Mouse (Mus musculus) cerebellum, adult 2 months (tissue): Measurements from ENCODE around the gene Tcf20. TPM values are rescaled to one million over a fixed set of nuclear protein-coding genes. Genes with fewer than 3 reads are reported as not detected.
A peak's percentile ranks its signal among the peaks of the same experiment; 100 is the strongest.

Source experiments
- DNase-seq, 2 experiments: peaks; one replicate each; pipeline ENCODE4 v3.0.0; 2021
- H3K27ac ChIP-seq: fragments of 200-500 bp; 2 replicates; pipeline ENCODE4 v1.5.1; 2012; ENCODE audit warnings: low read length, control low read depth, inconsistent platforms; ENCODE audit not compliant: insufficient read depth
- H3K27me3 ChIP-seq: fragments of 200-500 bp; 2 replicates; pipeline ENCODE4 v1.6.1; 2012; ENCODE audit warnings: inconsistent platforms, mild to moderate bottlenecking, low read length, moderate library complexity; ENCODE audit not compliant: control insufficient read depth, insufficient read depth
- H3K4me1 ChIP-seq: fragments of 200-500 bp; 2 replicates; pipeline ENCODE4 v1.6.1; 2011; ENCODE audit warnings: low read length; ENCODE audit not compliant: control insufficient read depth, insufficient read depth
- H3K4me3 ChIP-seq: fragments of 200-500 bp; replicated peaks from 2 replicates; pipeline ENCODE3; 2011; ENCODE audit warnings: mild to moderate bottlenecking, low read depth, low read length, control low read depth; ENCODE audit not compliant: insufficient read depth
- CTCF ChIP-seq: fragments of 200-500 bp; IDR thresholded peaks from 2 replicates; pipeline ENCODE4 v1.5.1; 2011; ENCODE audit warnings: low read depth, mild to moderate bottlenecking, control low read depth, low read length, moderate library complexity, borderline replicate concordance; ENCODE audit not compliant: insufficient read depth
- POLR2A ChIP-seq: fragments of 200-500 bp; IDR thresholded peaks from 2 replicates; pipeline ENCODE4 v1.6.1; 2011; ENCODE audit warnings: low read length, control low read depth, borderline replicate concordance; ENCODE audit not compliant: insufficient read depth
- WGBS: fragments of 180-500 bp; shearing (Covaris S2); methylation state at CpG from one replicate; pipeline ENCODE4 v1.1.7; 2018; 5-methylcytosine and 5-hydroxymethylcytosine counted together
- polyA plus RNA-seq: library from polyadenylated mRNA; depleted of rRNA; stranded (reverse); fragments of >200 nt; gene quantifications from 2 replicates; pipeline ENCODE4 v1.2.3, GENCODE M21; 2012

Gene Tcf20
- polyA plus RNA-seq, 1 experiment: 25.0 TPM

DNA sequence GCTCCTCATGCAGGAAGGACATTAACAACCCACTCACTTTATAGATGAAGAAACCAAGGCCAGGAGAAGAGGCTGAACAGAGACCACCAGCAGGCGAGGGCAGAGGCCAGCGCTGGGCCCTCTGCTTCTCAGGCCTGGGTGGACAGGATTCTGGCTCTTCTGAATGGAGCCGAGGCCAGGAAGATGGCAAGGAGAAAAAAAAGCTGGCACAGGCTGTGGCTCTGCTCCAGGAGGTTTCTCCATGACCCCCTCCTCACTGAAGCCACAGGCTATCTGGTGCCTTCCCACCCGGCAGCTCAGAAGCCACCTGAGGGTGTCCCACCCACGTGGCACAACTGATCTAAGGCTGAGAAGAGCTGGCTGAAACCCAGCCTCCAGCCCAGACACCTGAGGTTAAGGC is 60.6 kb downstream of the Tcf20 start:
- DNase-seq: no peak
- Histone ChIP-seq H3K27ac (no peak overlapping the region), H3K4me1 (peaks cover 36% of the 10 kb centered on the region), H3K4me3 (no peak overlapping the region), H3K27me3 (no peaks in the 10 kb centered on the region; the same call in 1 of the 2 replicates)
- WGBS: 47% methylated on average over 5 of the region's 5 CpGs
- TF ChIP-seq POLR2A (no peak), CTCF (no peak)

DNA sequence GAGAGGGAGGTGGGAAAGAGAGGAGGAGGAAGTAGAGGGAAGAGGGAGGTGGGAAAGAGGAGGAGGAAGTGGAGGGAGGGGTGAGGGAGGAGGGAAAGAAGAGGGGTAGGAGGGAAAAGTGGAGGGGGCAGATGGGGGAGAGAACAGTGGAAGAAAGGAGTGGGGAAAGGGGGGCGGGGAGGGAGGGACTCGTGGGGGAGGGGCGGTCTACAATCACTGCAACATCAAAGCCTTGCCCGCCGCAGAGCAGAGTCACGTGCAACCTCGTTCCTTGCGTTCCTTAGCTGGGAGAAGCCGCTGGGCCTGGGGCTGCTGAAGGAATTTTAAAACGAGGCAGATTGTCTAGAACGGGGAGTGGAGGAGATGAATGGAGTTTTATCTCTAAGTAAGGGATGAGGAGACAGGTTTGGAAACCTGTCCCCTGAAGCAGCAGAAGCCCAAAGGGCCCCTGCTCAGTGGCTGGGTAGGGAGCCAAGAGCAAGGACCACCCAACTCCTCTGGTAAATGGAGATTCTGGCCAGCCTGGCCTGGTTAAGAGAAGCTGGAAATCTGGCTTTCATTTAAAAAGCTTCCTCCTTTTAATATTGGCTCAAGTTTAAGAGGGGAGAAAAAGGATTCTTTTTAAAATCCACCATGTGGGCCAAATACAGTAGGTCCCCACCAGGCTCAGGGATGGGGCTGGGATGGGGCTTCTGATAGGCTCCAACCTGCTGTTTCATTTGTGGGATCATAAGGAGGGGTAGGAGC is 62.8 kb downstream of the Tcf20 start:
- no peak for DNase-seq
- no peak for TF ChIP-seq POLR2A
- TF ChIP-seq CTCF: no peak
- no peak overlapping the region for H3K27ac ChIP-seq
- peaks cover 46% of the 10 kb centered on the region for H3K4me1 ChIP-seq
- WGBS: 44% methylated on average over 10 of the region's 11 CpGs
- H3K4me3 ChIP-seq: no peak overlapping the region
- no peaks in the 10 kb centered on the region; the same call in 1 of the 2 replicates for H3K27me3 ChIP-seq

DNA sequence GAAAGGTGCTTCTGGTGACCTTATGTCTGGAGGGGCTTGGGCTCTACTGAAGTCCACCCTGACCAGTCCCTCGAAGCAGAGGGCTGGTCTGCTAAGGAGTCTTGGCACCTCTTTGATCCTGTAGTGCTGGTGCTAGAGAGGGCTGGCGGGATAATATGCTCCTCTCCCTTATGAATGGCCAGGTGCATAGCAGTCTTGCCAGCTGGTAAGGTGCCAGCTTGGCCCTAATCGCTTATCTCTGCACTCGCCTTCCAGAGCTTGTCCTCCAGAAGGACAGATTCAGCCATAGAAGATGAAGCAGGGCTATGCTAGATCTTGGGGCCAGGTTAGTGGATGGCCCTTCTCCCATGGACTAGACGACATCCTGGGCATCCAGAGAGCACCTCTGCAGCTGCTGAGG is 64.1 kb downstream of the Tcf20 start:
- H3K27ac ChIP-seq: no peak overlapping the region
- 13% methylated on average over 5 of the region's 5 CpGs for WGBS
- H3K4me1 ChIP-seq: peaks cover 36% of the 10 kb centered on the region
- DNase-seq: peak; percentile 78 to 83
- no peaks in the 10 kb centered on the region; the same call in 1 of the 2 replicates for H3K27me3 ChIP-seq
- no peak overlapping the region for H3K4me3 ChIP-seq
- TF ChIP-seq POLR2A (no peak), CTCF (no peak)

DNA sequence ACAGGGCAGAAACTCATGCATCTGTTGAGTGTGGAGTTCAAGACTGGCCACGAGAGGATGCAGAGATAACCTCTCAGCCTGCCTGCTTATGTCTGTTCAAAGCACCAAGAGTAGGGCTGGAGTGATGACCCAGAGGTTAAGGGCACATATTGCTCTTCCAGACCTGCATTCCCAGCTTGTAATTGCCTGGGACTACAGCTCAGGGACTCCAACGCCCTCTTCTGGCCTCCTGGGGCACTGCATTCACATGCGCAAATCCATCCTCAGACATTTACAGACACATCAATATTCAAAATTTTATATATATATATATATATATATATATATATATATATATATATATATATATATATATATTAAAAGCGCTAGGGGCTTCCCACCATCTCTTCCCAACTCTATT is 64.9 kb downstream of the Tcf20 start:
- DNase-seq: no peak
- H3K27me3 ChIP-seq: no peaks in the 10 kb centered on the region; the same call in 1 of the 2 replicates
- peaks cover 36% of the 10 kb centered on the region for H3K4me1 ChIP-seq
- WGBS: 42% methylated on average over 4 of the region's 4 CpGs
- H3K4me3 ChIP-seq: no peak overlapping the region
- no peak overlapping the region for H3K27ac ChIP-seq
- TF ChIP-seq POLR2A (no peak), CTCF (peak; percentile 39)

DNA sequence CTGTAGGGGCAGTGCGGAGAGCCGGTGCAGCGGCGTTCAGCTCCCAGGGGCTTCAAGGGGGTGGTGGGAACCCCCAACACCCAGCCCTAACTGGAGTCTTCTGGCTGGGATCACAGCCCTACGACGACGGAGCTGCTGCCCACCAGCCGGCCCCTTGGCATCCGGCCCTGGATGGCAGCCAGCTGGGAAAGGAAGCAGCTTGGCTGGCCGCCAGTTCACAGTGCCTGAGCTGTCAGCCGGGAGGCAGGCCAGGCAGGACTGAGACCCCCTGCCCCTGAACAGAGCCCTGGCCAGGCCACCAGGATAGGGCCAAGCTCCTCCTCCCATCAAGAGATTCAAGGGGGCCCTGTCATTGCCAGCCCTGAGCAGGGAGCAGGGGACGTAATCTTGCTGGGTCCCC is 65.6 kb downstream of the Tcf20 start:
- no peak overlapping the region for H3K4me3 ChIP-seq
- whole genome bisulfite sequencing: 3% methylated on average over 12 of the region's 12 CpGs
- TF ChIP-seq CTCF (no peak), POLR2A (no peak)
- H3K27me3 ChIP-seq: peaks cover 3% of the 10 kb centered on the region; the same call in 1 of the 2 replicates
- H3K4me1 ChIP-seq: peaks cover 30% of the 10 kb centered on the region
- peak; percentile 80 to 84 for DNase-seq
- no peak overlapping the region for H3K27ac ChIP-seq

DNA sequence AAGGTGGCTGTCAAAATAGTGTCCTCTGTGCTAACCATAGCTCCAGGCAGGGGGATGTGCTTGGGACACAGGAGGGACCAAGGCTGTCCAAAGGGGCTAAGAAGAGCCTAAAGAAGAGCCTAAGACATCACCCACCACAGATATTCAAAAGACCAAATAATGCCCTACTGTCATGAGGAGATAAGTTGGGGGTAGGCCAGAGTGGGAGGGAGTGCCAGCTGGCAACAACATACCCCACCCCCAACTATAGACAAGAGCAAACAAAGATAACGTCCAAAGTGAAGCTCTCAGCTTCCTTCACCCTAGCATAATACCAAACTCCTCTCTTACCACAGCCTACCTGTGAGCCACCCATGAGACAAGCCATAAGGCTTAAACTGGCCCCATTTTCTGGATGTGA is 66.1 kb downstream of the Tcf20 start:
- no peak overlapping the region for H3K27ac ChIP-seq
- no peak overlapping the region for H3K4me3 ChIP-seq
- no peak for TF ChIP-seq CTCF
- TF ChIP-seq POLR2A: no peak
- no peak for DNase-seq
- 19% methylated on average over 1 of the region's 1 CpGs for WGBS
- H3K4me1 ChIP-seq: peaks cover 30% of the 10 kb centered on the region
- peaks cover 3% of the 10 kb centered on the region; the same call in 1 of the 2 replicates for H3K27me3 ChIP-seq

DNA sequence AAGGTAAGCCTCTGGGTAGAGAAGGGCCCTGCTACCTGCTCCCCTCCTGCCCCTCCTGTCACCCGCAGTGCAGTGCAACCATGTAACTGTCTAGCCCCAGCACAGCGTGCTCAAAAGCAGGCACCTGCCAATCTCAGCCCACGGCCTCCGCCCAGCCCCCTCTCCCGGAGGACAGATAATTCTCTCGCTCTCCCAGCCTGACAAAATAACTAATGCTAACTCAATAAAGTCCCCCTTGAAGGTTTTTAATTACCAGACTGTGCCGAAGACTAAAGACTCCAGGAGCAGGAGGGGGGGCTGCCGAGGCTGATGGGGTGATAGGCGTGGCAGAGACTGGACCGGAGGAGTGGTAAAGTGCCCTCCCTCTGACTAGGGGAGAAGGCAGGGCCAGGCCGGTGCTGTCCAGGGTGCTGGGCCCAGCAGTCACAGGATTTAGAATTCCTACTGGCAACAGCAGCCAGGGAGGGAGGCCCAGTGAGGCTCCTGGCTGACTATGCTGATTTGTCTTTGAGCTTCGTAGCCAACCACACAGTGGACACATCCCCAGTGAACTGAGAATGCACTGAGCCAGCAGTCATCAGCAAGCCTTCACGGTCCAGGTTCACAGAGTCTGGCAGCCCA is 66.7 kb downstream of the Tcf20 start:
- Histone ChIP-seq H3K4me1 (peaks cover 30% of the 10 kb centered on the region), H3K27ac (no peak overlapping the region), H3K4me3 (no peak overlapping the region), H3K27me3 (peaks cover 3% of the 10 kb centered on the region; the same call in 1 of the 2 replicates)
- WGBS: 54% methylated on average over 13 of the region's 13 CpGs
- DNase-seq: no peak
- TF ChIP-seq POLR2A (no peak), CTCF (no peak)

DNA sequence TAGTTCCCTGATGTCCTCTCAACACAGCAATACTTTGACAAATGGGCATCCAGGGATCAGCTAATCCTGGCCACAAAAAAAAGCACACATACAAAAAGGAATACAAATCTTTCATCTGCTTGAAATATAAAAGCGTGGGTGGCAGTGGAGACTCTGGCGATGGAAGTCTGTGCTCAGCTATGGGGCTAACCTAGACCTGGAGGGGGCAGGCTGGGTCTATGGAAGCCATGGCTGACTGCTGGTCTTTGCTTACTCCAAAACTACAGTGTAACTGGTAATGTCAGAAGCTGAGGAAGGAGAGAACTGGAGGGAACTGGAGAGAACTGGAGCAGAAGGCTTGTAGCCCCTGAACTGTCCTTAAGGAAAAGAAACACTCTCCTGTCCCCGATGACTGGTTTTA is 69.7 kb downstream of the Tcf20 start:
- peaks cover 17% of the 10 kb centered on the region for H3K4me1 ChIP-seq
- H3K27me3 ChIP-seq: peaks cover 3% of the 10 kb centered on the region; the same call in 1 of the 2 replicates
- H3K4me3 ChIP-seq: no peak overlapping the region
- WGBS: 78% methylated on average over 3 of the region's 3 CpGs
- TF ChIP-seq CTCF (peak; percentile 19; the same call in 1 of the 2 replicates), POLR2A (no peak)
- DNase-seq: no peak
- no peak overlapping the region for H3K27ac ChIP-seq
